Mouse (Mus musculus): ENCODE results near the gene Wdr13. TPM values are rescaled to one million over a fixed set of nuclear protein-coding genes. Genes with fewer than 3 reads are reported as not detected.

The Wdr13 gene
- total and polyA plus RNA-seq, 3 experiments: 29.6 to 46.8 TPM; not detected in 1

GRCm38 (mm10) chrX:8143750-8144149 is 11.1 kb upstream of the Wdr13 start:
- H3K4me1 ChIP-seq (ENCODE audit: control insufficient read depth in 1 of 2, insufficient read depth in 2 of 2, low read length in 2 of 2): peaks cover 0 to 7% of the 10 kb centered on the region in 2 experiments; a peak in 2 of 4 replicates
- H3K9me3 ChIP-seq (replicated peaks; ENCODE audit: insufficient read depth, low read length): no peaks in the 10 kb centered on the region
- peak overlapping the region; percentile 76 to 93 for H3K4me3 ChIP-seq (ENCODE audit: control insufficient read depth in 1 of 2, insufficient read depth in 1 of 2, low read depth in 2 of 2, low read length in 2 of 2)
- no peaks in the 10 kb centered on the region for H3K27me3 ChIP-seq (ENCODE audit: control insufficient read depth in 1 of 2, insufficient read depth in 2 of 2, low read length in 2 of 2)
- peaks cover 26 to 41% of the 10 kb centered on the region in 2 experiments for H3K36me3 ChIP-seq (ENCODE audit: control insufficient read depth in 1 of 2, insufficient read depth in 2 of 2, low read length in 2 of 2)
- TF ChIP-seq ETS1 (IDR thresholded peaks at IDR 0.05; ENCODE audit: low read depth, low read length): no peak
- TF ChIP-seq JUND (IDR thresholded peaks at IDR 0.05; ENCODE audit: low read depth, low read length): no peak
- TF ChIP-seq TBP (IDR thresholded peaks at IDR 0.05; ENCODE audit: low read depth, low read length): peak; percentile 27; the same call in 1 of the 2 replicates
- TF ChIP-seq GABPA (IDR thresholded peaks at IDR 0.05; ENCODE audit: low read depth, low read length): no peak
- no peak for TF ChIP-seq MAX (IDR thresholded peaks at IDR 0.05; ENCODE audit: low read length)
- no peak for TF ChIP-seq MAZ (IDR thresholded peaks at IDR 0.05; ENCODE audit: low read depth, low read length)
- TF ChIP-seq RCOR1 (IDR thresholded peaks at IDR 0.05; ENCODE audit: low read depth, low read length): no peak
- DNase-seq (ENCODE audit: low read depth, low spot score): no peak
- peak overlapping the region; percentile 99 for H3K27ac ChIP-seq (ENCODE audit: control insufficient read depth, low read depth, low read length)
- H3K9ac ChIP-seq (ENCODE audit: control insufficient read depth, low read depth, low read length, poor library complexity, severe bottlenecking): peak overlapping the region; percentile 96
- H3K79me2 ChIP-seq (ENCODE audit: control insufficient read depth, insufficient read depth, low read length, poor library complexity): peaks cover 25% of the 10 kb centered on the region

- peak overlapping the region; percentile 27 to 29; a peak in 3 of 4 replicates for H3K4me3 ChIP-seq (ENCODE audit: control insufficient read depth in 1 of 2, insufficient read depth in 1 of 2, low read depth in 2 of 2, low read length in 2 of 2)
- peak overlapping the region; percentile 99 for H3K27ac ChIP-seq (ENCODE audit: control insufficient read depth, low read depth, low read length)
- 0 out of 2 replicates have a peak, but pooled peaks have one; percentile 12 for TF ChIP-seq TBP (IDR thresholded peaks at IDR 0.05; ENCODE audit: low read depth, low read length)
- TF ChIP-seq POLR2AphosphoS2 (IDR thresholded peaks at IDR 0.05; ENCODE audit: low read length): no peak
- peak; percentile 37 for TF ChIP-seq TAL1 (IDR thresholded peaks at IDR 0.05; ENCODE audit: low read length)
- TF ChIP-seq MXI1 (IDR thresholded peaks at IDR 0.05; ENCODE audit: low read depth, low read length): no peak
- peak in 1 of 2 experiments; percentile 31; a peak in 1 of 4 replicates for TF ChIP-seq POLR2A (IDR thresholded peaks at IDR 0.05; ENCODE audit: control insufficient read depth in 1 of 2, insufficient read depth in 1 of 2, low read depth in 1 of 2, low read length in 2 of 2, poor library complexity in 1 of 2)
- no peak for TF ChIP-seq EP300 (IDR thresholded peaks at IDR 0.05; ENCODE audit: low read depth in 1 of 2, low read length in 2 of 2)
- TF ChIP-seq TCF12 (IDR thresholded peaks at IDR 0.05; ENCODE audit: low read depth, low read length): no peak
- H3K9me3 ChIP-seq (replicated peaks; ENCODE audit: insufficient read depth, low read length): no peaks in the 10 kb centered on the region
- peak overlapping the region; percentile 96 for H3K9ac ChIP-seq (ENCODE audit: control insufficient read depth, low read depth, low read length, poor library complexity, severe bottlenecking)
- peaks cover 26 to 46% of the 10 kb centered on the region in 2 experiments for H3K36me3 ChIP-seq (ENCODE audit: control insufficient read depth in 1 of 2, insufficient read depth in 2 of 2, low read length in 2 of 2)
- H3K27me3 ChIP-seq (ENCODE audit: control insufficient read depth in 1 of 2, insufficient read depth in 2 of 2, low read length in 2 of 2): no peaks in the 10 kb centered on the region
- H3K79me2 ChIP-seq (ENCODE audit: control insufficient read depth, insufficient read depth, low read length, poor library complexity): peaks cover 25% of the 10 kb centered on the region
- peak; percentile 83 for DNase-seq (ENCODE audit: low read depth, low spot score)
- peaks cover 0 to 7% of the 10 kb centered on the region in 2 experiments; a peak in 2 of 4 replicates for H3K4me1 ChIP-seq (ENCODE audit: control insufficient read depth in 1 of 2, insufficient read depth in 2 of 2, low read length in 2 of 2)
Measured at GRCm38 (mm10) chrX:8142948-8143347, 10.3 kb upstream of the Wdr13 start.

- Histone ChIP-seq H3K4me3 (ENCODE audit: control insufficient read depth in 1 of 2, insufficient read depth in 1 of 2, low read depth in 2 of 2, low read length in 2 of 2) (no peak overlapping the region), H3K4me1 (ENCODE audit: control insufficient read depth in 1 of 2, insufficient read depth in 2 of 2, low read length in 2 of 2) (no peaks in the 10 kb centered on the region), H3K27ac (ENCODE audit: control insufficient read depth, low read depth, low read length) (peak overlapping the region; percentile 13; the same call in 1 of the 2 replicates), H3K36me3 (ENCODE audit: control insufficient read depth in 1 of 2, insufficient read depth in 2 of 2, low read length in 2 of 2) (peaks cover 26 to 41% of the 10 kb centered on the region in 2 experiments), H3K9me3 (replicated peaks; ENCODE audit: insufficient read depth, low read length) (no peaks in the 10 kb centered on the region), H3K9ac (ENCODE audit: control insufficient read depth, low read depth, low read length, poor library complexity, severe bottlenecking) (peak overlapping the region; percentile 0; the same call in 1 of the 2 replicates), H3K27me3 (ENCODE audit: control insufficient read depth in 1 of 2, insufficient read depth in 2 of 2, low read length in 2 of 2) (no peaks in the 10 kb centered on the region), H3K79me2 (ENCODE audit: control insufficient read depth, insufficient read depth, low read length, poor library complexity) (peaks cover 25% of the 10 kb centered on the region)
- DNase-seq (ENCODE audit: low read depth, low spot score): peak; percentile 41
- TF ChIP-seq POLR2A (IDR thresholded peaks at IDR 0.05; ENCODE audit: control insufficient read depth in 1 of 2, insufficient read depth in 1 of 2, low read depth in 1 of 2, low read length in 2 of 2, poor library complexity in 1 of 2): peak; percentile 29 to 55; a peak in 1 of 4 replicates
- no peak for TF ChIP-seq CHD2 (IDR thresholded peaks at IDR 0.05; ENCODE audit: low read length)
Measured at GRCm38 (mm10) chrX:8141058-8141457, 8.4 kb upstream of the Wdr13 start.

All from MEL (cell line).